Mouse (Mus musculus) heart, embryonic 11.5 days (tissue): ENCODE measurements around the gene Olfml2b. TPM values are rescaled to one million over a fixed set of nuclear protein-coding genes. Genes with fewer than 3 reads are reported as not detected.

Experiments used
- ATAC-seq: fragments of 200-750 bp; cut with Nextera tagmentation; replicated peaks from 2 replicates; pipeline ENCODE4 v1.8.0; 2017; ENCODE audit warnings: moderate library complexity; ENCODE audit not compliant: insufficient number of reproducible peaks, low FRiP score, low TSS enrichment
- H3K27ac ChIP-seq: fragments of 300-500 bp; sonication (generic); 2 replicates; pipeline ENCODE4 v1.5.1; 2014; ENCODE audit warnings: mild to moderate bottlenecking, low read depth, low read length
- H3K27me3 ChIP-seq: fragments of 300-500 bp; sonication (generic); 2 replicates; pipeline ENCODE4 v1.6.1; 2014; ENCODE audit warnings: mild to moderate bottlenecking, low read length, mixed read lengths; ENCODE audit not compliant: control insufficient read depth, insufficient read depth
- H3K36me3 ChIP-seq: fragments of 300-500 bp; sonication (generic); 2 replicates; pipeline ENCODE4 v1.6.1; 2014; ENCODE audit warnings: mild to moderate bottlenecking, low read length, moderate library complexity, mixed read lengths; ENCODE audit not compliant: control insufficient read depth, insufficient read depth
- H3K4me1 ChIP-seq: fragments of 300-500 bp; sonication (generic); 2 replicates; pipeline ENCODE4 v1.6.1; 2014; ENCODE audit warnings: low read length; ENCODE audit not compliant: control insufficient read depth, insufficient read depth
- H3K4me2 ChIP-seq: fragments of 300-500 bp; sonication (generic); 2 replicates; pipeline ENCODE4 v1.6.1; 2014; ENCODE audit warnings: mild to moderate bottlenecking, moderate library complexity
- H3K4me3 ChIP-seq: fragments of 300-500 bp; sonication (generic); 2 replicates; pipeline ENCODE4 v1.5.1; 2014; ENCODE audit warnings: low read depth, low read length
- H3K9ac ChIP-seq: fragments of 300-500 bp; sonication (generic); 2 replicates; pipeline ENCODE4 v1.6.1; 2014; ENCODE audit warnings: mild to moderate bottlenecking, low read depth, low read length, moderate library complexity
- H3K9me3 ChIP-seq: fragments of 300-500 bp; sonication (generic); replicated peaks from 2 replicates; pipeline ENCODE4 v1.6.1; 2016; ENCODE audit warnings: low read length; ENCODE audit not compliant: control insufficient read depth
- WGBS: fragments of 180-500 bp; shearing (Covaris S2); extraction: QIAGEN DNeasy Blood & Tissue Kit; methylation state at CpG from one replicate; pipeline ENCODE4 v1.1.7; 2014; ENCODE audit not compliant: insufficient replicate concordance; 5-methylcytosine and 5-hydroxymethylcytosine counted together
- polyA plus RNA-seq: library from polyadenylated mRNA; unstranded; fragments of >200 nt; fragmentation: Nextera tagmentation; extraction: Ambion mirVana; gene quantifications from 2 replicates; pipeline ENCODE4 v1.2.1, GENCODE M21; 2014

Olfml2b gene
- polyA plus RNA-seq, 1 experiment from 2014 or later, result 42.4 TPM

DNA sequence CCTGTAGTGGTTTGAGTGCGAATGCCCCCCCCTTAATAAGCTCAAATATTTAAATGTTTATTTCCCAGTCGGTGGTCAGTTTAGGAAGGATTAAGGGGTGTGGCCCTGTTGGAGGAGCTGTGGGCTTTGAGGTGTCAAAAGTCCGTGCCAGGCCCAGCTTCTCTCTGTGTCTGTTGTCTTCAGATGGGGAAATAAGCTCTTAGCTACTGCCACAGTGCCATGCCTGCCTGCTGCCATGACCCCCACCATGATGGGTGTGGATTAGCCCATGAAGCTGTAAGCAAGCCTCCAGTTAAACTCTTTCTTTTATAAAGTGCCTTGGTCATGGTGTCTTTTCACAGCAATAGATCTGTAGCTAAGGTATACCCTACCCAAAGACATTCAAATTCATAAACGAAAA lies 11.5 kb upstream of the Olfml2b start:
- no peak overlapping the region for H3K4me3 ChIP-seq
- H3K4me1 ChIP-seq, result no peaks in the 10 kb centered on the region
- no peak for ATAC-seq
- no peaks in the 10 kb centered on the region for H3K9me3 ChIP-seq
- H3K27me3 ChIP-seq, result no peaks in the 10 kb centered on the region
- WGBS, result 54% methylated on average over 4 of the region's 4 CpGs
- no peak overlapping the region for H3K9ac ChIP-seq
- no peak overlapping the region for H3K4me2 ChIP-seq
- H3K36me3 ChIP-seq, result no peaks in the 10 kb centered on the region
- H3K27ac ChIP-seq, result no peak overlapping the region

DNA sequence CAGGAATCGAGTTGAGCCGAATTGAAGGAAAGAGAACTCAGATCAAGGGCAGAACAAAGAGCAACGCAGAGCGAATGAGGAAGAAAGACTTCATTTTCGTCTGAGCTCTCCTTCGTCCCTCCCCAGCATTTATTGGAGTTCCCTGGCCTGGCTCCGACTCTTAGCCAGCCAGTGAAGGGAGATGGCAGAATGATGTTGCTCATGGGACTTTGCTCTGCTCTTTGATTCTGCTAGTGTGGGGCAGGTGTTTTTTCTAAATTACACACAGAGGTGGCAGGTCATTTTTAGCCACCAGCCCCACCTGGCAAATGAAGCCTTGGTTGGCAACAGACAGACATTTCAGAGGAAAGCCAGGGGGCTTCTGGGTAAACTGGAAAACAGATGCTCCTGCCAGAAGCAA lies 5.4 kb upstream of the Olfml2b start:
- 79% methylated on average over 7 of the region's 7 CpGs for WGBS
- Histone ChIP-seq H3K27me3 (no peaks in the 10 kb centered on the region), H3K9me3 (no peaks in the 10 kb centered on the region), H3K4me1 (no peaks in the 10 kb centered on the region), H3K4me2 (no peak overlapping the region), H3K9ac (no peak overlapping the region), H3K36me3 (no peaks in the 10 kb centered on the region), H3K27ac (no peak overlapping the region), H3K4me3 (no peak overlapping the region)
- ATAC-seq, result no peak

DNA sequence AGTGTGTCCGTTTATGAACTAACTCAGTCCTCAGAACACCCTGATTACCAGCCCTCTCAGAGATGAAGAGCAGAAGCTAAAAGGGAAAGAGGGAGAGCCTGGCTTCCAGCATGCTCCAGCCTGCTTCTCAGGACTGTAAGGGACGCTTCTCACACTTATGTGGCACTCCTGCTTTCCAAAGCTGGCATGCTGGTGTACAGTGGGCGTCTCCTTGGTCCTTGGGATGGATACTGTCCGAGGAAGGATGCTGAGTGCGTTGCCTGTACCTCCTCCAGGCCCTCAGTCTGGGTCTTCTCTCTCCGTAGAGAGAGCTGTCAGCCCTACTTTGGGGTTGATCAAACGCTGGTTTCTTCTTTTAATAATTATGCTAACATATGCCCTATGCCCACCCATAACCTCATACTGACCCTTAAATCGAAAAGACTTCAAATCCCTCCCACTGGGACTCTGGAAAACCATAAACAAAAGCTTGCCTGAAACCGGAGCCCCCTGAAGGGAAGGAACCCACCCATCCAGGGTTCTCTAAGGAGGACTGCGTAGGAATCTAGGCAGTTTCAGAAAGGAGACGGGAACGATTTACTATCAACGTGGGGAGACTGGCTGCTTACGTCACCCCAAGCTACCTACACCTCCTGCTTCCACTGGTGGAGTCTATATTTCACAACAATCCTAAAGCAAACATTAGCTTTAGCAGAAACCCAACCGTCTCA lies 1.7 kb downstream of the Olfml2b start:
- Histone ChIP-seq H3K9me3 (no peaks in the 10 kb centered on the region), H3K27me3 (no peaks in the 10 kb centered on the region), H3K27ac (peak overlapping the region; percentile 37), H3K4me3 (peak overlapping the region; percentile 59), H3K36me3 (no peaks in the 10 kb centered on the region), H3K9ac (peak overlapping the region; percentile 86), H3K4me1 (peaks cover 32% of the 10 kb centered on the region), H3K4me2 (peak overlapping the region; percentile 80)
- ATAC-seq, result no peak
- 57% methylated on average over 15 of the region's 15 CpGs for WGBS

DNA sequence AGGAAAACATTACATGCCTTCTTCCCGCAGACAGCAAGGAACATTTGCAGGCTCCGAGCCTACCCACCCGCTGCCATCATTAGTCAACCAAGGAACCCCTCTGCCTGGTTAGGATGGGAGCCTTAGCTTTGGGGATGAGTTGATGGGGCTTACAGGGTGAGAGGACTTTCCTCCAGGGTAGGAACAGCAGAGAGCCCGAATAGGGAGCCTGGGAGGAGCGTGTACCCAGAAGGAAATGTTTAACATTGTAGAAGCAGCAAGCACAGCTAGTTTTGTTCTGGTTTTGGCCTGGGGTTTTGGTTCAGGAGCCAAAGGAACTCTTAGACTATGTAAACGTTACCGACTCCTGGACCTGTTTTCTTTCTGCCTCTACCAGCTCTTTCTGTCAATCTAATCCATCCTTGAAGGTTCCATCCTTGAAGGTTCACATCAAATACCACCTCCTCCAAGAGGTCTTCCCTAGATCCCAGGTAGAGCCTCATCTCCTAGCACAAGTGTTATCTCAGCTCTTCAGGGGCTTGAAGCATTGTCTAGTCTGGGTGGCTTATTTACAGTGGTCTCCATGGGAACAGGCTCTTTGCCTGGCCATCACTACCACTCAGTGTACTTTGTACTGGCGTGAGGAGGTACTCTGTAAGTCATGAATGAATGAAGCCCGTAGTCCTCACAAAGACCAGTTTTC lies 2.4 kb downstream of the Olfml2b start:
- Histone ChIP-seq H3K4me3 (peak overlapping the region; percentile 59), H3K27me3 (no peaks in the 10 kb centered on the region), H3K27ac (peak overlapping the region; percentile 35; the same call in 1 of the 2 replicates), H3K4me2 (peak overlapping the region; percentile 80), H3K36me3 (no peaks in the 10 kb centered on the region), H3K9ac (peak overlapping the region; percentile 86; the same call in 1 of the 2 replicates), H3K9me3 (no peaks in the 10 kb centered on the region), H3K4me1 (peaks cover 38% of the 10 kb centered on the region)
- 67% methylated on average over 9 of the region's 9 CpGs for WGBS
- ATAC-seq, result no peak

DNA sequence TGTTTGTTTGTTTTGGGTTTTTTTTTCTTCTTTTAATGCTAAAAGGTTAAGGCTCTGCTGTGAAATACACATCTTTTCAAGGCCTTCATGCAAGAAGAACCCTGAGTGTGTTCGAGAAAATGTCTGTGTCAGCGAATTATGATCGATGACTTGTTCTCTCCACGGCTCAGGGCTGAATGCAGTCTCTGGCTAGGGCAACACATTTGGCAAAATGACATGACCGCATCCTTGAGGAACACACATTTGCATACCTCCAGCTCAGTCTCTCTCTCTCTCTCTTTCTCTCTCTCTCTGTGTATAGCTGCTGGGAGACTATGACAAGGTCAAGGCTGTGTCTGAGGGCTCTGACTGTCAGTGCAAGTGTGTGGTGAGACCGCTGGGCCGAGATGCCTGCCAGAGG lies 3.0 kb downstream of the Olfml2b start:
- Histone ChIP-seq H3K27ac (no peak overlapping the region), H3K27me3 (no peaks in the 10 kb centered on the region), H3K4me2 (peak overlapping the region; percentile 14; the same call in 1 of the 2 replicates), H3K9ac (0 out of 2 replicates have a peak overlapping the region, but pooled peaks have one; percentile 1), H3K36me3 (no peaks in the 10 kb centered on the region), H3K4me3 (no peak overlapping the region), H3K9me3 (no peaks in the 10 kb centered on the region), H3K4me1 (peaks cover 44% of the 10 kb centered on the region)
- no peak for ATAC-seq
- 76% methylated on average over 7 of the region's 7 CpGs for WGBS

DNA sequence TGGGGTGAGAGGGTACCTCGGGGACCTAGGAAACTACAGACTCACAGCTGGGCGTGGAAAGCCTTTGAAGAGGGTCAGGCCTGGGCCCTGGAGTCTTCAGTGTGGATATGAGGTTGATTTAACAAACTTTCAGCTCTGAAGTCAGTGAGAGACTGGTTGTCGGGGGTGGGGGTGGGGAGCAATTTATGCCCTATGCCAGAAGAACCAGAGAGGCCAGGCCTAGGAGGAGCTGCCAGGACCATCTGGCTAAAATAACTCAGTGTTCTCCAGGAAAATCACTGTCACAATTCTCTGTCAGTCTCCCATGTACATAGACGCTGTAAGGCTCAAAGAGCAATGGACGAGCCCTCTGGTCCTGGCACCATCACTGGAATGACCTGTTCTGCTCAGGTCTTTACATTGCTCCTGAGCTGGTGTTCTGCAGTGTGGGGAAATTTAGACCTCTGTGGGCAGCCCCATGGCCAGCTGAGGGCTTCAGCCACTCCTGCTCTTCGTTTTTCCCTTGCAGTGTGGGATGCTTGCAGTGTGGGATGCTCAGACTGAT lies 3.7 kb downstream of the Olfml2b start:
- H3K9me3 ChIP-seq, result no peaks in the 10 kb centered on the region
- no peaks in the 10 kb centered on the region for H3K27me3 ChIP-seq
- H3K27ac ChIP-seq, result no peak overlapping the region
- H3K4me2 ChIP-seq, result peak overlapping the region; percentile 14; the same call in 1 of the 2 replicates
- peaks cover 47% of the 10 kb centered on the region for H3K4me1 ChIP-seq
- H3K4me3 ChIP-seq, result no peak overlapping the region
- 63% methylated on average over 6 of the region's 6 CpGs for WGBS
- H3K36me3 ChIP-seq, result peaks cover 3% of the 10 kb centered on the region
- no peak for ATAC-seq
- H3K9ac ChIP-seq, result peak overlapping the region; percentile 1; the same call in 1 of the 2 replicates

DNA sequence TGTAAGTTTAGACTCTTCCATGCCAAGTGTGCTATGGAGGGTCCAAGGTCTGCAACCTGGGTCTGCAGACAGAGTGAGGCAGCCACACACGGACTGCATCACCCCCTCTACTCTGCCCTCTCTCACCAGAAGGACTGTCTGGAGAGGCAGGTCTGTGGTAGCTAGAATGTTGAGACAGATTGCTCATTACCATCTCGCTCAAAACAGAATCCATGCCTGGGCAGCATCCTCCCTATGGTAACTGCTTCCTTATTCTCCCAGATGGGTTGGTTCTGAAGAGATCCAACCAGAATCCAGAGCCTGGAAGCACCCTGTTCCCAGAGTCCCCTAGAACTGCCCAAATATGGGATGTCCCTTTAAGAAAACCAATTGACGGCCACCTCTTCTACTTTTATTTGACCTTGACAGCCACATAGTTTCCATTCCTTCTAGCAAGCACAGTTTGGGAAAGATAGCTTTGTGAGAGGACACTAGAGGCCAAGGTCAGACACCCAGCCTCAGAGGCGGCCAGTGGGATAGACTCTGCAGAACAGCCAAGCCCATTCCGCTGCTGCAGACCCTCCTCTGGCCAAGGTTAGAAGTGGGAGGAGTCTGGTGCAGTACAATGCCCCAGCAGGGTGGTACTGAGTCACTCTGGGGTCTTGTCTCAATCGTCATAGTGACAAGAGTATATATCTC lies 6.9 kb downstream of the Olfml2b start:
- H3K9me3 ChIP-seq, result no peaks in the 10 kb centered on the region
- no peak overlapping the region for H3K4me3 ChIP-seq
- 30% methylated on average over 6 of the region's 6 CpGs for WGBS
- no peak overlapping the region for H3K4me2 ChIP-seq
- H3K27me3 ChIP-seq, result no peaks in the 10 kb centered on the region
- H3K9ac ChIP-seq, result peak overlapping the region; percentile 35
- ATAC-seq, result peak; percentile 73
- H3K36me3 ChIP-seq, result peaks cover 3% of the 10 kb centered on the region
- peak overlapping the region; percentile 89 for H3K27ac ChIP-seq
- peaks cover 43% of the 10 kb centered on the region for H3K4me1 ChIP-seq

DNA sequence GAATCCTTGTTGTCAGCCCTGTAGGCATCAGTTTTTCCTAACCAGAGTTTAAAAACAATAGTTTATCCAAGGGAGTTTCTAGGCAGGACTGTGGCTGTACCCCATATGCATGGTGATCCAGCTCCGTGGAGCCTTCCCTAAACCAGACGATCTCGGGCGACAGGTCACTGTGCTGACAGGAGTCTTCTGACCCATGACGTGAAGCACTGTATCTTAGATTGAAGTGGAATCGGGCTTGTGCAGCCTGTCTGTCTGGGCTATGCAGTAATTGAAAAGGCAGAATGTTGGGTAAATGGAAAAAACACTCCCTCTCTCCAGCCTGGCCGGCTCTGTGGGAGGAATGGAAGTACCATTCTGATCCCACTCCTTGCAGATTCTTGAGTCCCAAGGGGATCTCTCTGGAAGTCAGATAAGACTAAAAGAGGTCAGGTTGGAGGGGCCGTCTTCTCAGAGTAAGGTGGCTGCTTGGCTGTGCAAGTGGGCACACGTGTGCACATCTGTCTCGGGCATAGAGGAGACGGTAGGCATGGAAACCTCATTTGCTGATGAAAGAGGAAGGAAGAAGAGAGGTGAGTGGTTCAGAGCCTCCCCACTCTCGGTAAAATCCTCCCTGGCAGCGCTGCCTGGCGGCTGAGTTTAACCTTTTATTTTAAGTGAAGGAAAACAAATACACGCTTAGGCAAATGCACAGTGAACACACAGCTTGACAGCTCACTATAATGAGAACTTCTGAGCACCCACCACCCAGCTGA lies 7.8 kb downstream of the Olfml2b start:
- peak overlapping the region; percentile 16 for H3K4me2 ChIP-seq
- peaks cover 3% of the 10 kb centered on the region for H3K36me3 ChIP-seq
- WGBS, result 37% methylated on average over 15 of the region's 15 CpGs
- no peaks in the 10 kb centered on the region for H3K9me3 ChIP-seq
- H3K27ac ChIP-seq, result peak overlapping the region; percentile 89
- no peaks in the 10 kb centered on the region for H3K27me3 ChIP-seq
- no peak overlapping the region for H3K4me3 ChIP-seq
- H3K4me1 ChIP-seq, result peaks cover 37% of the 10 kb centered on the region
- ATAC-seq, result peak; percentile 62
- H3K9ac ChIP-seq, result peak overlapping the region; percentile 35; the same call in 1 of the 2 replicates
